Mouse (Mus musculus) embryo, embryonic 11.5 days (tissue): ENCODE measurements at regions not wholly inside any gene's neighbourhood (a gene's known extent, or its start where the extent isn't known, plus 50 kb on each side); places are given as distances from the start of the nearest gene placed in this dataset.

Experiments used
- DNase-seq: peaks from one replicate; pipeline ENCODE4 v3.0.0-alpha.2; 2012; ENCODE audit warnings: low read depth, low spot score

- DNase-seq = no peak
Observed at GRCm38 (mm10) chr2:64860113-64860512, 164.7 kb downstream of the Grb14 start.

- DNase-seq = peak; percentile 71
Observed at GRCm38 (mm10) chr2:64853918-64854317, 170.9 kb downstream of the Grb14 start.

GRCm38 (mm10) chr2:64852913-64853312 lies 171.9 kb downstream of the Grb14 start:
- no peak for DNase-seq

GRCm38 (mm10) chr2:64851096-64851495 lies 173.7 kb downstream of the Grb14 start:
- no peak for DNase-seq

GRCm38 (mm10) chr2:64850656-64851055 lies 174.1 kb downstream of the Grb14 start:
- DNase-seq = no peak

GRCm38 (mm10) chr2:64824494-64824893 lies 200.3 kb downstream of the Grb14 start:
- no peak for DNase-seq

GRCm38 (mm10) chr2:64823905-64824304 lies 200.9 kb downstream of the Grb14 start:
- no peak for DNase-seq

GRCm38 (mm10) chr2:64823074-64823473 lies 201.7 kb downstream of the Grb14 start:
- no peak for DNase-seq

- no peak for DNase-seq
Observed at GRCm38 (mm10) chr2:64818159-64818558, 206.6 kb downstream of the Grb14 start.
